Mouse (Mus musculus) kidney, adult 2 months (tissue): Measurements from ENCODE around the gene Muc15.

Experiments
- CTCF ChIP-seq: fragments of 200-500 bp; conservative IDR thresholded peaks from 2 replicates; pipeline ENCODE4 v1.5.1; 2011; ENCODE audit warnings: low read depth, mild to moderate bottlenecking, control low read depth, low read length, moderate library complexity, mixed read lengths; ENCODE audit not compliant: insufficient read depth, insufficient read length
- POLR2A ChIP-seq: fragments of 200-500 bp; IDR thresholded peaks from one replicate; pipeline ENCODE4 v1.6.1; 2011; ENCODE audit warnings: low read depth, low read length, control low read depth

DNA sequence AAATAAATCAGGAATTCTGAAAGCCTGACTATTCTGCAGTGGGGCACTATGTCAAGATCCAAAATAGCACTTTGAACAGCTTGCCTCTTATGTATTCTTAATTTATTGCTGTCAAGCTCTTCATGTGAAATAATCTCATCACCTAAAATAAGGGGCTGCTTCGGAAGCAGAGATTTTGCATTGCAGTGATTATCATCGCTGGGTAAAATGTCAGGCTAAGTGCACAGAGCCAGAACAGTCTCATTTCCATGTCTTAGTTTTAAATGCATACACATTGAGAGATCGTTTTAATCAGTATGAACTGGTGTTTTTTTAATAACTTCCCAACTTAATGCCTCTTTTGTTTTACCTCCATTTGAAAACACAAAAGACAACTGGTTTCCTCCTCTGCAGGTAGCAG is 66.3 kb downstream of the Muc15 start:
- TF ChIP-seq CTCF (no peak), POLR2A (no peak)
